Comparison of ENCODE assay signal across 14 mouse cellular contexts in genomic region chr2:33176921-33177320, GRCm38 (mm10). TPM values are rescaled to one million over a fixed set of nuclear protein-coding genes. Genes with fewer than 3 reads are reported as not detected.
DNase-seq lines count a peak whose midpoint lies in the region; ATAC-seq and TF ChIP-seq lines count a peak whose summit lies in the region.
"Had no signal": no experiment of that assay in that cellular context is flagged by ENCODE, and none has a peak within 500 bp of the region (broad histone marks: within the 10 kb centered on the region; RNA-seq: fewer than 3 reads in every experiment).

No protein-coding gene starts in this region.

- no peaks in the 10 kb centered on the region for H3K36me3 ChIP-seq in liver, embryonic 11.5 days (ENCODE audit: control insufficient read depth, insufficient read depth, low read length)
- no peaks in the 10 kb centered on the region for H3K36me3 ChIP-seq in liver, postnatal 0 days (replicated peaks; ENCODE audit: insufficient read depth, low read length)
- H3K36me3 ChIP-seq in heart, postnatal 0 days (replicated peaks; ENCODE audit: control insufficient read depth, insufficient read depth, low read length): no peaks in the 10 kb centered on the region
- H3K36me3 ChIP-seq: kidney, embryonic 15.5 days had no signal

- H3K4me2 ChIP-seq in liver, embryonic 11.5 days: no peak overlapping the region
- H3K4me2 ChIP-seq in liver, postnatal 0 days (ENCODE audit: low read depth, low read length): no peak overlapping the region
- no peak overlapping the region for H3K4me2 ChIP-seq in heart, postnatal 0 days (ENCODE audit: low read depth, low read length)
- H3K4me2 ChIP-seq: kidney, embryonic 15.5 days; neural tube, embryonic 12.5 days had no signal

- no peaks in the 10 kb centered on the region for H3K9me3 ChIP-seq in liver, embryonic 11.5 days (ENCODE audit: control insufficient read depth, low read length)
- no peaks in the 10 kb centered on the region for H3K9me3 ChIP-seq in liver, postnatal 0 days (ENCODE audit: low read length)
- H3K9me3 ChIP-seq in heart, postnatal 0 days (replicated peaks; ENCODE audit: control insufficient read depth, low read length): no peaks in the 10 kb centered on the region
- H3K9me3 ChIP-seq: kidney, embryonic 15.5 days; neural tube, embryonic 12.5 days had no signal

- DNase-seq in gastrocnemius, postnatal 14 days: peak; percentile 52
- DNase-seq in gastrocnemius, adult 8-10 months (ENCODE audit: low spot score in 2 of 2): no peak
- DNase-seq in liver, embryonic 11.5 days (ENCODE audit: low spot score): no peak
- DNase-seq in liver, postnatal 0 days: no peak
- DNase-seq in heart, postnatal 0 days (ENCODE audit: low spot score): no peak
- no peak for DNase-seq in spleen, adult 18-20 months
- DNase-seq in cerebellum, postnatal 25 days: no peak
- DNase-seq: cerebellum, postnatal 10 days; gastrocnemius, postnatal 10 days had no signal

- no peak overlapping the region for H3K4me3 ChIP-seq in liver, embryonic 11.5 days (ENCODE audit: low read depth, low read length)
- H3K4me3 ChIP-seq in liver, postnatal 0 days (ENCODE audit: low read depth, low read length): no peak overlapping the region
- no peak overlapping the region for H3K4me3 ChIP-seq in heart, postnatal 0 days (ENCODE audit: low read depth, low read length)
- H3K4me3 ChIP-seq in olfactory bulb, adult 2 months (ENCODE audit: insufficient read depth, low read depth, low read length): no peak overlapping the region
- H3K4me3 ChIP-seq: kidney, embryonic 15.5 days; neural tube, embryonic 12.5 days had no signal

- TF ChIP-seq POLR2A in olfactory bulb, adult 2 months (IDR thresholded peaks at IDR 0.05; ENCODE audit: insufficient read depth, low read depth, low read length): no peak

- peak overlapping the region; percentile 11; the same call in 1 of the 2 replicates for H3K27ac ChIP-seq in liver, embryonic 11.5 days (ENCODE audit: low read depth, low read length)
- H3K27ac ChIP-seq in liver, postnatal 0 days (ENCODE audit: low read depth): no peak overlapping the region
- H3K27ac ChIP-seq in heart, postnatal 0 days (ENCODE audit: low read depth): peak overlapping the region; percentile 79
- peak overlapping the region; percentile 91 for H3K27ac ChIP-seq in olfactory bulb, adult 2 months (ENCODE audit: insufficient read depth, low read depth, low read length)
- H3K27ac ChIP-seq: kidney, embryonic 15.5 days; liver, embryonic 14.5 days; neural tube, embryonic 12.5 days had no signal

- ATAC-seq in liver, embryonic 11.5 days (replicated peaks; ENCODE audit: low FRiP score): no peak
- ATAC-seq in liver, postnatal 0 days: no peak
- ATAC-seq in heart, postnatal 0 days (ENCODE audit: insufficient read depth, low read depth): no peak

- no peak for TF ChIP-seq CTCF in liver, postnatal 0 days (IDR thresholded peaks at IDR 0.05; ENCODE audit: low read depth)
- no peak for TF ChIP-seq CTCF in heart, postnatal 0 days (IDR thresholded peaks at IDR 0.05; ENCODE audit: low read depth)
- TF ChIP-seq CTCF in olfactory bulb, adult 2 months (IDR thresholded peaks at IDR 0.05; ENCODE audit: insufficient read depth, low read depth, low read length): no peak

- TF ChIP-seq EP300 in liver, postnatal 0 days (IDR thresholded peaks at IDR 0.05; ENCODE audit: low read depth): no peak
- TF ChIP-seq EP300 in heart, postnatal 0 days (IDR thresholded peaks at IDR 0.05; ENCODE audit: low read depth): no peak

- peaks cover 8% of the 10 kb centered on the region for H3K4me1 ChIP-seq in liver, embryonic 11.5 days (replicated peaks; ENCODE audit: control insufficient read depth, insufficient read depth, low read length)
- peaks cover 14% of the 10 kb centered on the region; the same call in 1 of the 2 replicates for H3K4me1 ChIP-seq in liver, postnatal 0 days (ENCODE audit: insufficient read depth)
- H3K4me1 ChIP-seq in heart, postnatal 0 days (ENCODE audit: control insufficient read depth, insufficient read depth): peaks cover 38% of the 10 kb centered on the region
- peaks cover 61% of the 10 kb centered on the region for H3K4me1 ChIP-seq in olfactory bulb, adult 2 months (ENCODE audit: control insufficient read depth, insufficient read depth, low read length)

- H3K27me3 ChIP-seq in liver, embryonic 11.5 days (replicated peaks; ENCODE audit: control insufficient read depth, insufficient read depth, low read length): no peaks in the 10 kb centered on the region; the same call in 1 of the 2 replicates
- H3K27me3 ChIP-seq in liver, postnatal 0 days (ENCODE audit: insufficient read depth, low read length): no peaks in the 10 kb centered on the region
- no peaks in the 10 kb centered on the region for H3K27me3 ChIP-seq in heart, postnatal 0 days (ENCODE audit: control insufficient read depth, insufficient read depth, low read length)
- H3K27me3 ChIP-seq: kidney, embryonic 15.5 days; neural tube, embryonic 12.5 days had no signal

- no peak overlapping the region for H3K9ac ChIP-seq in liver, embryonic 11.5 days (ENCODE audit: low read depth, low read length)
- H3K9ac ChIP-seq in liver, postnatal 0 days (replicated peaks): no peak overlapping the region; the same call in 1 of the 2 replicates
- no peak overlapping the region for H3K9ac ChIP-seq in heart, postnatal 0 days (replicated peaks; ENCODE audit: low read depth, low read length)
- H3K9ac ChIP-seq: kidney, embryonic 15.5 days; liver, embryonic 14.5 days had no signal

- intact Hi-C loops in gastrocnemius, postnatal 14 days (cut with DNase I; ENCODE audit: low total_unique reads): no loop called here

- WGBS in liver, embryonic 11.5 days: 53% methylated on average over 2 of the region's 2 CpGs
- 60% methylated on average over 2 of the region's 2 CpGs for WGBS in liver, postnatal 0 days (ENCODE audit: insufficient replicate concordance)
- WGBS in heart, postnatal 0 days: 50% methylated on average over 2 of the region's 2 CpGs
- 33% methylated on average over 2 of the region's 2 CpGs for WGBS in olfactory bulb, adult 2 months

RNA-seq across cellular contexts. Expression of gene Angptl2, which starts 38.9 kb away (rescaled TPM):
- total RNA-seq in gastrocnemius, postnatal 14 days (2021): 100 to 1,000 TPM; 121 to 163 TPM
- total RNA-seq in gastrocnemius, adult 8-10 months (2022): 10 to 100 TPM; 21.1 to 32.8 (median 26.5) TPM
- polyA plus RNA-seq in liver, embryonic 11.5 days (2014; fragmentation: Nextera tagmentation; extraction: Ambion mirVana): 11.3 and 12.2 TPM in 2 replicates
- 3.8 and 4.4 TPM in 2 replicates for polyA plus RNA-seq in liver, postnatal 0 days (2015; fragmentation: Nextera tagmentation; extraction: Ambion mirVana)
- total RNA-seq in heart, postnatal 0 days (2014; rRNA removed; ENCODE audit: low replicate concordance): 124 and 149 TPM in 2 replicates
- polyA plus RNA-seq in heart, postnatal 0 days (2015; fragmentation: Nextera tagmentation; extraction: Ambion mirVana): 58.0 and 66.5 TPM in 2 replicates
- not detected in 2 replicates for polyA plus RNA-seq in olfactory bulb, adult 2 months (2012; ENCODE audit: insufficient read depth, insufficient read length, low replicate concordance, missing spikeins)

RNA-seq across cellular contexts. Expression of gene Garnl3, which starts 45.5 kb away (rescaled TPM):
- total RNA-seq in gastrocnemius, postnatal 14 days (2021): 1 to 10 TPM; 2.0 to 2.3 TPM
- total RNA-seq in gastrocnemius, adult 8-10 months (2022): 1 to 10 TPM in 1 of 4 experiments, under 1 TPM in 2, not detected in 1; 0.32 to 1.1 (median 0.99) TPM
- polyA plus RNA-seq in liver, embryonic 11.5 days (2014; fragmentation: Nextera tagmentation; extraction: Ambion mirVana): 4.4 and 4.6 TPM in 2 replicates
- polyA plus RNA-seq in liver, postnatal 0 days (2015; fragmentation: Nextera tagmentation; extraction: Ambion mirVana): 0.40 and 0.50 TPM in 2 replicates
- total RNA-seq in heart, postnatal 0 days (2014; rRNA removed; ENCODE audit: low replicate concordance): 4.0 and 6.3 TPM in 2 replicates
- 6.1 TPM in 2 replicates for polyA plus RNA-seq in heart, postnatal 0 days (2015; fragmentation: Nextera tagmentation; extraction: Ambion mirVana)
- polyA plus RNA-seq in olfactory bulb, adult 2 months (2012; ENCODE audit: insufficient read depth, insufficient read length, low replicate concordance, missing spikeins): not detected in 2 replicates
- total RNA-seq: megakaryocyte progenitor cell, adult 5-6 weeks had no signal
